Mouse (Mus musculus): ENCODE measurements at regions not wholly inside any gene's neighbourhood (a gene's known extent, or its start where the extent isn't known, plus 50 kb on each side); places are given as distances from the start of the nearest gene placed in this dataset.
A peak's percentile ranks its signal among the peaks of the same experiment; 100 is the strongest.

- Histone ChIP-seq H3K4me2 (no peak overlapping the region), H3K36me3 (no peaks in the 10 kb centered on the region), H3K27ac (no peak overlapping the region), H3K9ac (no peak overlapping the region), H3K9me3 (no peaks in the 10 kb centered on the region), H3K27me3 (0 out of 2 replicates have a peak, but pooled peaks cover 2% of the 10 kb centered on the region), H3K4me3 (no peak overlapping the region), H3K4me1 (replicated peaks) (no peaks in the 10 kb centered on the region)
- 38% methylated on average over 4 of the region's 4 CpGs for WGBS
- peak; percentile 80 for ATAC-seq (ENCODE audit: low FRiP score)
These were observed 2157.1 kb downstream of the 4930444P10Rik start for GRCm38 (mm10) chr1:13935938-13936491.

DNA sequence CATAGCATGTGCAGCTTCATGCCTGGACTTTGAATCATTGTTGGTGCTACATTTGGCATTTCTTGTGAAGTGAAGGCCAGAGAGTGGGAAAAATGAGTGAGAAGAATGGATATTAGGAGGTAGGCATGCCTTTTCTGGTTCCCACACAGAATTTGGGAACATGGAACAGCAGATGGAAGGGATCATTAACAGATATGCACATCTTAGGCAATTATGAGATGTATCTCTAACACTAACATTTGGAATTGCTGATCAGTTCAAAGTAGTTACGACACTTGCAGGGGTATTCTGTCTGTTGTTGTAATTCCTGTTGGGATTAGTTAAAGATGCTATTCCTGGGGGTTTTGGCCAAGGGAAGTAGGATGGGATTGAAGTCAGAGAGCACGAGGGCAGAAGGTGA, 2164.4 kb downstream of the 4930444P10Rik start:
- WGBS: 89% methylated on average over 2 of the region's 2 CpGs
- 0 out of 2 replicates have a peak, but pooled peaks cover 8% of the 10 kb centered on the region for H3K27me3 ChIP-seq

DNA sequence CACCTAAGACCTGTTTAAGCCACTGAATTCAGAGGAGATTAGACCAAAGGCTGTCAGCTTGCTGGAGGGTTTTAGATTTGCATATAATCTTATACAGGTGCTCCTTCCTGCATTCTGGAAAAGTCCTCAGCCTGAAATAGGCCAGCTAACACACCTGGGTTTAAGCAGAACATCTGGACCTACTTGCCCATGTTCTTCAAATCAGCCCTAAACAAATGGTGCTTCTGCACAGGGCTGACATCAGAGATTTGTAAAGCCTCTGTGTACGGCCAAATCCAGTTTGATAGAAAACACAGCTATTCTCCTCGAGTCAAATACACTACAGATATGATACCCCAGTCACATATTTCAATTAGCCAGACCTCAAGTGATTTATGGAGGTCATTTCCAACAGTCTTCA, 2165.2 kb downstream of the 4930444P10Rik start:
- Histone ChIP-seq H3K4me2 (no peak overlapping the region), H3K9me3 (no peaks in the 10 kb centered on the region), H3K27ac (no peak overlapping the region), H3K9ac (no peak overlapping the region), H3K4me3 (no peak overlapping the region), H3K4me1 (replicated peaks) (no peaks in the 10 kb centered on the region), H3K36me3 (no peaks in the 10 kb centered on the region), H3K27me3 (0 out of 2 replicates have a peak, but pooled peaks cover 8% of the 10 kb centered on the region)
- WGBS: 72% methylated on average over 2 of the region's 2 CpGs
- no peak for ATAC-seq (ENCODE audit: low FRiP score)

More for the DNA sequence above, 2164.4 kb downstream of the 4930444P10Rik start:
- no peak for ATAC-seq (ENCODE audit: low FRiP score)
- no peak overlapping the region for H3K4me2 ChIP-seq
- no peak overlapping the region for H3K4me3 ChIP-seq
- no peaks in the 10 kb centered on the region for H3K4me1 ChIP-seq (replicated peaks)
- H3K27ac ChIP-seq: no peak overlapping the region
- no peaks in the 10 kb centered on the region for H3K36me3 ChIP-seq
- no peak overlapping the region for H3K9ac ChIP-seq
- no peaks in the 10 kb centered on the region for H3K9me3 ChIP-seq

- Histone ChIP-seq H3K9me3 (peaks cover 13% of the 10 kb centered on the region), H3K4me3 (no peak overlapping the region), H3K9ac (no peak overlapping the region), H3K36me3 (no peaks in the 10 kb centered on the region), H3K27me3 (0 out of 2 replicates have a peak, but pooled peaks cover 5% of the 10 kb centered on the region), H3K4me1 (replicated peaks) (no peaks in the 10 kb centered on the region), H3K4me2 (no peak overlapping the region), H3K27ac (no peak overlapping the region)
- ATAC-seq (ENCODE audit: low FRiP score): no peak
- 89% methylated on average over 2 of the region's 2 CpGs for WGBS
These were observed 2167.1 kb downstream of the 4930444P10Rik start for GRCm38 (mm10) chr1:13925994-13926393.

GRCm38 (mm10) chr1:13915216-13915615, 2177.9 kb downstream of the 4930444P10Rik start:
- no peak overlapping the region for H3K4me3 ChIP-seq
- WGBS: 92% methylated on average over 5 of the region's 5 CpGs
- no peaks in the 10 kb centered on the region for H3K27me3 ChIP-seq
- no peak overlapping the region for H3K27ac ChIP-seq
- H3K4me2 ChIP-seq: no peak overlapping the region
- ATAC-seq (ENCODE audit: low FRiP score): no peak
- no peaks in the 10 kb centered on the region for H3K4me1 ChIP-seq (replicated peaks)
- H3K9me3 ChIP-seq: no peaks in the 10 kb centered on the region
- no peak overlapping the region for H3K9ac ChIP-seq
- no peaks in the 10 kb centered on the region for H3K36me3 ChIP-seq

DNA sequence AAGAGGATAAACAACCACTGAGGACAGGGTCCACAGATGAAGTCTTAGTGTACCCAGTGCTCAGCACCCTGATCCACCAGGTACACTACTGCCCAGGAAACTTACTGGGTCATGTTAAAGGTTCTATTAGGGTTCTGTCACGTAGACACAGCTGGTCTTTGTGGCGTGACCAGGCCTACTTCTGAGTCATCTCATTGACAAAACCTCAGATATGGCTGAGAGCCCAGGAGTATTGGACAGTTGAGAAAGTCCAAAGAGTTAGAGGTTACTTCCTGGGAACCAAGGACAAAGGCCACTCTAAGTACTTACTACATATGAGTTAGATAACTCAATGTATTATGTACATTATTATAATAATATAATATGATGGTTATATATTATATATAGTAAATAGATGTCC, 2214.0 kb downstream of the 4930444P10Rik start:
- 94% methylated on average over 2 of the region's 2 CpGs for WGBS
- no peak overlapping the region for H3K27ac ChIP-seq
- H3K4me2 ChIP-seq: no peak overlapping the region
- H3K4me1 ChIP-seq (replicated peaks): no peaks in the 10 kb centered on the region
- H3K36me3 ChIP-seq: no peaks in the 10 kb centered on the region
- ATAC-seq (ENCODE audit: low FRiP score): no peak
- no peaks in the 10 kb centered on the region for H3K27me3 ChIP-seq
- H3K9me3 ChIP-seq: no peaks in the 10 kb centered on the region
- H3K9ac ChIP-seq: no peak overlapping the region
- no peak overlapping the region for H3K4me3 ChIP-seq

- no peak overlapping the region for H3K4me3 ChIP-seq
- no peak overlapping the region for H3K4me2 ChIP-seq
These were observed 2219.2 kb downstream of the 4930444P10Rik start for GRCm38 (mm10) chr1:13873925-13874324.

DNA sequence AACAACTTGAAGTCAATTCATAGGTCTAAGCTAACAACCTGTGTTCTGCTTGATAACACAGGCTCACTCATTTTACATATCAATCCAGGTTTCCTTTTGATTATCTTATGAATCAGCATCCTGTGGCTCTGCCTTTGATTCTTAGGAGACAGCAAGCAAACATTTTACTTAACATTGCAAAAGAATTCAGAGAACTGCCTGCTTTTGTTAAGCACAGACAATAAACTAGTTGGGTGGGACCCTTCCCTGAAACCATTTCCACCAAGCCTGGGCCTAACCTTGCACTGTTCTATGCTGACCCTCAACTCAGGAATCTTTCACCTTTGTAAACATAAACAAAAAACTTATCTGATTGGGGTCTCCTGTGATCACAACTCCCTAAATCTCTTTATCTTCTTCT, 2220.6 kb downstream of the 4930444P10Rik start:
- H3K4me3 ChIP-seq: no peak overlapping the region
- no peak overlapping the region for H3K4me2 ChIP-seq
- no peaks in the 10 kb centered on the region for H3K4me1 ChIP-seq (replicated peaks)
- no peak overlapping the region for H3K27ac ChIP-seq
- no peaks in the 10 kb centered on the region for H3K36me3 ChIP-seq
- H3K9me3 ChIP-seq: no peaks in the 10 kb centered on the region
- H3K9ac ChIP-seq: no peak overlapping the region
- H3K27me3 ChIP-seq: no peaks in the 10 kb centered on the region
- no peak for ATAC-seq (ENCODE audit: low FRiP score)

More at GRCm38 (mm10) chr1:13873925-13874324, 2219.2 kb downstream of the 4930444P10Rik start:
- H3K4me1 ChIP-seq (replicated peaks): no peaks in the 10 kb centered on the region
- no peaks in the 10 kb centered on the region for H3K36me3 ChIP-seq
- H3K9me3 ChIP-seq: no peaks in the 10 kb centered on the region
- no peak overlapping the region for H3K9ac ChIP-seq
- no peak for ATAC-seq (ENCODE audit: low FRiP score)
- no peaks in the 10 kb centered on the region for H3K27me3 ChIP-seq
- H3K27ac ChIP-seq: no peak overlapping the region

- Histone ChIP-seq H3K4me3 (no peak overlapping the region), H3K4me1 (replicated peaks) (no peaks in the 10 kb centered on the region), H3K9ac (no peak overlapping the region), H3K36me3 (no peaks in the 10 kb centered on the region), H3K27me3 (no peaks in the 10 kb centered on the region), H3K27ac (no peak overlapping the region), H3K9me3 (no peaks in the 10 kb centered on the region), H3K4me2 (no peak overlapping the region)
- no peak for ATAC-seq (ENCODE audit: low FRiP score)
- 67% methylated on average over 3 of the region's 3 CpGs for WGBS
These were observed 2222.4 kb downstream of the 4930444P10Rik start for GRCm38 (mm10) chr1:13870631-13871286.

DNA sequence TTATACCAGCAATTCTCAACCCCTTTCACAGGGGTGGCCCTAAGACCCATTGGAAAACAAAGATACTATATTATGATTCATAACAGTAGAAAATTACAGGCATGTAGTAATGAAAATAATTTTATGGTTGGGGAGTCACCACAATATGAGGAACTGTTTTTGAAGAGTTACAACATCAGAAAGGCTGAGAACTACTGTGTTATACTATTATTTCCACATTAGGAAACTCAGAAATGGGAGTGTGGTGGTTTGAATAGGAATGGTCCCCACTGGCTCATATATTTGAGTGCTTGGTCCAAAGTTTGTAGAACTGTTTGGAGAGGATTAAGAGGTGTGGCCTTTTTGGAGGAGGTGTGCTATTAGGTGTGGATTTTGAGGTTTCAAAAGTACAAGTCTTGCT, 2227.4 kb downstream of the 4930444P10Rik start:
- H3K9ac ChIP-seq: no peak overlapping the region
- no peak overlapping the region for H3K27ac ChIP-seq
- no peak for ATAC-seq (ENCODE audit: low FRiP score)
- no peak overlapping the region for H3K4me3 ChIP-seq
- H3K27me3 ChIP-seq: no peaks in the 10 kb centered on the region
- H3K36me3 ChIP-seq: no peaks in the 10 kb centered on the region
- H3K4me1 ChIP-seq (replicated peaks): peaks cover 5% of the 10 kb centered on the region
- H3K4me2 ChIP-seq: no peak overlapping the region
- no peaks in the 10 kb centered on the region for H3K9me3 ChIP-seq

- H3K9ac ChIP-seq: no peak overlapping the region
These were observed 2229.4 kb downstream of the 4930444P10Rik start for GRCm38 (mm10) chr1:13863712-13864111.

GRCm38 (mm10) chr1:13861070-13861511, 2232.0 kb downstream of the 4930444P10Rik start:
- Histone ChIP-seq H3K27ac (no peak overlapping the region), H3K9ac (no peak overlapping the region), H3K36me3 (no peaks in the 10 kb centered on the region), H3K4me1 (replicated peaks) (peaks cover 5% of the 10 kb centered on the region), H3K27me3 (peaks cover 6% of the 10 kb centered on the region), H3K4me3 (no peak overlapping the region), H3K4me2 (no peak overlapping the region), H3K9me3 (no peaks in the 10 kb centered on the region)
- WGBS: 19% methylated on average over 5 of the region's 5 CpGs
- no peak for ATAC-seq (ENCODE audit: low FRiP score)

More at GRCm38 (mm10) chr1:13863712-13864111, 2229.4 kb downstream of the 4930444P10Rik start:
- H3K4me2 ChIP-seq: no peak overlapping the region
- no peak overlapping the region for H3K27ac ChIP-seq
- peaks cover 5% of the 10 kb centered on the region for H3K4me1 ChIP-seq (replicated peaks)
- no peak overlapping the region for H3K4me3 ChIP-seq
- no peak for ATAC-seq (ENCODE audit: low FRiP score)
- no peaks in the 10 kb centered on the region for H3K36me3 ChIP-seq
- 52% methylated on average over 1 of the region's 1 CpGs for WGBS
- H3K27me3 ChIP-seq: peaks cover 6% of the 10 kb centered on the region
- no peaks in the 10 kb centered on the region for H3K9me3 ChIP-seq

- Histone ChIP-seq H3K4me2 (no peak overlapping the region), H3K9ac (no peak overlapping the region), H3K4me1 (replicated peaks) (peaks cover 5% of the 10 kb centered on the region), H3K27ac (no peak overlapping the region), H3K27me3 (peaks cover 6% of the 10 kb centered on the region), H3K9me3 (no peaks in the 10 kb centered on the region), H3K36me3 (no peaks in the 10 kb centered on the region), H3K4me3 (no peak overlapping the region)
- no peak for ATAC-seq (ENCODE audit: low FRiP score)
- WGBS: 64% methylated on average over 3 of the region's 3 CpGs
These were observed 2232.7 kb downstream of the 4930444P10Rik start for GRCm38 (mm10) chr1:13860469-13860868.

All from hindbrain, embryonic 13.5 days (tissue).